In genomic region chr17:76125260-76125659, GRCm38 (mm10) we compare ENCODE assay signal across 13 mouse cellular contexts.
DNase-seq lines count a peak whose midpoint lies in the region; ATAC-seq and TF ChIP-seq lines count a peak whose summit lies in the region.
"Had no signal": no experiment of that assay in that cellular context is flagged by ENCODE, and none has a peak within 500 bp of the region (broad histone marks: within the 10 kb centered on the region; RNA-seq: fewer than 3 reads in every experiment).

No protein-coding gene starts in this region.

- intact Hi-C loops in left cerebral cortex, postnatal 4 days (cut with DNase I): no loop called here

- DNase-seq in frontal cortex, postnatal 14 days (ENCODE audit: low spot score in 2 of 2): no peak
- DNase-seq in left cerebral cortex, adult 18-20 months (ENCODE audit: low spot score in 2 of 2): peak; percentile 9 to 10
- no peak for DNase-seq in left cerebral cortex, postnatal 4 days
- peak; percentile 74 for DNase-seq in brain, embryonic 14.5 days (ENCODE audit: low read depth)
- DNase-seq in right cerebral cortex, postnatal 10 days (ENCODE audit: low spot score in 2 of 2): peak; percentile 65 to 66
- no peak for DNase-seq in urinary bladder, postnatal 25 days (ENCODE audit: low spot score)
- DNase-seq in cerebellum, postnatal 36 days: no peak
- DNase-seq: adrenal gland, adult 2 months; cerebellum, adult 2 months; embryo, embryonic 11 days; lung, adult 18-20 months; lung, postnatal 36 days had no signal

- TF ChIP-seq POLR2A in brain, embryonic 14.5 days (IDR thresholded peaks at IDR 0.05; ENCODE audit: borderline replicate concordance, extremely low read depth, insufficient read depth, insufficient read length, poor library complexity, severe bottlenecking): no peak

- ATAC-seq in frontal cortex, adult (ENCODE audit: low TSS enrichment): peak; percentile 89

- TF ChIP-seq CTCF in brain, embryonic 14.5 days (IDR thresholded peaks at IDR 0.05; ENCODE audit: borderline replicate concordance, extremely low read depth, insufficient read depth, insufficient read length): no peak

Comparison
In these comparisons a context has a peak if more than half of its experiments do, and no peak if none do; other contexts are left out.
1. DNase-seq: peak in left cerebral cortex, adult 18-20 months (2 of 2), brain, embryonic 14.5 days (single experiment) and right cerebral cortex, postnatal 10 days (2 of 2); none in frontal cortex, postnatal 14 days (0 of 2), left cerebral cortex, postnatal 4 days (single experiment), urinary bladder, postnatal 25 days (single experiment) and cerebellum, postnatal 36 days (0 of 2).